Mouse (Mus musculus) liver, adult 2 months (tissue): ENCODE measurements around the gene AW011738. TPM values are rescaled to one million over a fixed set of nuclear protein-coding genes. Genes with fewer than 3 reads are reported as not detected.

ENCODE experiments used
- DNase-seq: peaks from one replicate; pipeline ENCODE4 v3.0.0-alpha.2; 2011; ENCODE audit warnings: low read depth, low spot score; ENCODE audit errors: extremely low read depth
- H3K27ac ChIP-seq: fragments of 200-500 bp; replicated peaks from 2 replicates; pipeline ENCODE4 v1.5.1; 2012; ENCODE audit warnings: low read depth, mild to moderate bottlenecking, control low read depth, inconsistent platforms, low read length; ENCODE audit not compliant: insufficient read depth
- H3K27me3 ChIP-seq: fragments of 200-500 bp; 2 replicates; pipeline ENCODE4 v1.6.1; 2012; ENCODE audit warnings: mild to moderate bottlenecking, moderate library complexity, low read length, inconsistent platforms; ENCODE audit not compliant: control insufficient read depth, insufficient read depth
- H3K36me3 ChIP-seq: fragments of 200-500 bp; 2 replicates; pipeline ENCODE4 v1.6.1; 2012; ENCODE audit warnings: low read length, inconsistent platforms; ENCODE audit not compliant: control insufficient read depth, insufficient read depth
- H3K4me1 ChIP-seq: fragments of 200-500 bp; 2 replicates; pipeline ENCODE4 v1.6.1; 2011; ENCODE audit warnings: low read length; ENCODE audit not compliant: control insufficient read depth, insufficient read depth
- H3K4me3 ChIP-seq: fragments of 200-500 bp; 2 replicates; pipeline ENCODE4 v1.5.1; 2011; ENCODE audit warnings: low read depth, mild to moderate bottlenecking, control low read depth, low read length, moderate library complexity; ENCODE audit not compliant: insufficient read depth
- H3K79me2 ChIP-seq: fragments of 200-500 bp; 2 replicates; pipeline ENCODE4 v1.6.1; 2012; ENCODE audit warnings: inconsistent platforms, mild to moderate bottlenecking, low read length, moderate library complexity; ENCODE audit not compliant: control insufficient read depth, insufficient read depth
- H3K9ac ChIP-seq: fragments of 200-500 bp; 2 replicates; pipeline ENCODE4 v1.6.1; 2012; ENCODE audit warnings: low read depth, mild to moderate bottlenecking, control low read depth, inconsistent platforms, low read length
- CTCF ChIP-seq: fragments of 200-500 bp; IDR thresholded peaks from 2 replicates; pipeline ENCODE4 v1.5.1; 2011; ENCODE audit warnings: low read depth, low read length, control low read depth
- POLR2A ChIP-seq: fragments of 200-500 bp; IDR thresholded peaks from 2 replicates; pipeline ENCODE4 v1.6.1; 2011; ENCODE audit warnings: low read length, control low read depth; ENCODE audit not compliant: insufficient read depth; ENCODE audit errors: extremely low read depth
- WGBS: fragments of 180-500 bp; shearing (Covaris S2); methylation state at CpG from one replicate; pipeline ENCODE4 v1.1.7; 2018; 5-methylcytosine and 5-hydroxymethylcytosine counted together
- polyA plus RNA-seq: library from polyadenylated mRNA; depleted of rRNA; stranded (reverse); fragments of >200 nt; gene quantifications from 2 replicates; pipeline ENCODE4 v1.2.3, GENCODE M21; 2012
- total RNA-seq: library from RNA; depleted of rRNA; stranded (reverse); fragments of >200 nt; gene quantifications from 2 replicates; pipeline ENCODE4 v1.2.3, GENCODE M21; 2014

Gene AW011738
- total and polyA plus RNA-seq, 2 experiments = 2.5 to 3.7 TPM

DNA sequence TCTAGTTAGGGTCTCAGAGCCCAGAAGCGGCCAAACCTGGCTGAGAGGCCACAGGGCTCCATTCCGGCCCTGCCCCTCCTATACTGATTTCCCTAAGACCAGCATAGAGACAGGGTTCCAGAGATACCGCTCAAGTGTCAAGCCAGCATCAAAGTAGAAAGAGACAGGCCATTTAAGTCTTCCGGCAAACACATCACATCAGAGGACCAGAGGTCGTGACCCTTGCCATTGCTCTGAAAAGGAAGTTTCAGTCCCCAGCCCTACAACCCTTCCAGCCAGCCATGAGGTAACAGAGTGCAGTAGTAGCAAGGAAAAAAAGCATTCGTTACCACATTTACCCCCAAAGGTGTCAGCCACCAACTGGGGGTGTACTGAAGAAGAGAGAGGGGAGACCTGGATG lies 8.8 kb upstream of the AW011738 start:
- TF ChIP-seq CTCF = no peak
- no peak for TF ChIP-seq POLR2A
- Histone ChIP-seq H3K27me3 (no peaks in the 10 kb centered on the region), H3K79me2 (0 out of 2 replicates have a peak, but pooled peaks cover 6% of the 10 kb centered on the region), H3K27ac (no peak overlapping the region), H3K36me3 (no peaks in the 10 kb centered on the region), H3K9ac (no peak overlapping the region), H3K4me1 (peaks cover 7% of the 10 kb centered on the region; the same call in 1 of the 2 replicates), H3K4me3 (no peak overlapping the region)
- 82% methylated on average over 6 of the region's 6 CpGs for WGBS
- no peak for DNase-seq

DNA sequence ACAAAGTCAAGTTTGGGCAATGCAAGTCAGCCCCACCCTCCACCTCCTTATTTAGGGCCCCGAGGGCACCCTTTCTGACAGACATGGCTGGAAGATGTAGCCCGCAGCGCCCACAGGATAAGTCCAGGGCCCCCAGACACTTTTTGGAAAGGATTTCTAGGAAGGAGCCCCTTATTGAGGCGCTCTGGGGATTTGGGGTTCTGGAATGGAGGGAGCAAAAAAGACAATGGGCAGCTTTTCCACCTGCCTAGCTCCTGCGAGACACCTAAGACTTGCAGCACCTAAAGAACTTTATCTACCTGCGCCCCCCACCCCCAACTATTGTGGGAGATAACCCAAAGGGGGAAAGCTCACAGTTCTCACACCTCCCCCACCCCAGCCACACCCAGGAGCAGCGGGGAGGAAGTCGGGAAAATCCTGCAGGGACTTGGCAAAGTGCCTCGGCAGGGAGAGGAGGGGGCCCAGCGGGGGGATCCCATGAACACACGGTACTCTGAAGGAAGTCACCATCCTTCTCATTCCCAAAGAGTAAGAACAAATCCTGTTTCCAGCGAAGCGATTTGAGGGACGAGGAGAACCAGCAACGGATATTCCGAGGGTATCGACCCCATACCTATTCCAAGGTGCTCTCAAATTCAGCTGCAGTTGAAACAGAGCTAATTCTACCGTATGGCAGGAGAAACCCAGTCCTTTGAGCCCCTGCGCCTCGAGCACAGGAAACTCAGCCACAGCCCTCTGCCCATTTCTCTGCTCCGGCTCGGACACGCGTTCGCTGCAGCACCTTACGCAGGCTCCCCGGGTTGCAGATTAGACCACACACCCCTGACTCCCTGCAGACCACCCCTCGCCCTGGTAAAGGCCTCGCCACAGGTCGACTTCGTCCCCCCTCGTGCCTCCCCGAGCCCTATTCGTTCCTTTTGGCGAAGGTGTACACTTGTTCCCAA lies 6.9 kb upstream of the AW011738 start:
- H3K27ac ChIP-seq = no peak overlapping the region
- H3K9ac ChIP-seq = peak overlapping the region; percentile 96
- peak overlapping the region; percentile 91 for H3K4me3 ChIP-seq
- WGBS = 17% methylated on average over 35 of the region's 35 CpGs
- TF ChIP-seq POLR2A (no peak), CTCF (no peak)
- DNase-seq = no peak
- H3K4me1 ChIP-seq = peaks cover 7% of the 10 kb centered on the region; the same call in 1 of the 2 replicates
- 0 out of 2 replicates have a peak, but pooled peaks cover 6% of the 10 kb centered on the region for H3K79me2 ChIP-seq
- no peaks in the 10 kb centered on the region for H3K27me3 ChIP-seq
- H3K36me3 ChIP-seq = no peaks in the 10 kb centered on the region

DNA sequence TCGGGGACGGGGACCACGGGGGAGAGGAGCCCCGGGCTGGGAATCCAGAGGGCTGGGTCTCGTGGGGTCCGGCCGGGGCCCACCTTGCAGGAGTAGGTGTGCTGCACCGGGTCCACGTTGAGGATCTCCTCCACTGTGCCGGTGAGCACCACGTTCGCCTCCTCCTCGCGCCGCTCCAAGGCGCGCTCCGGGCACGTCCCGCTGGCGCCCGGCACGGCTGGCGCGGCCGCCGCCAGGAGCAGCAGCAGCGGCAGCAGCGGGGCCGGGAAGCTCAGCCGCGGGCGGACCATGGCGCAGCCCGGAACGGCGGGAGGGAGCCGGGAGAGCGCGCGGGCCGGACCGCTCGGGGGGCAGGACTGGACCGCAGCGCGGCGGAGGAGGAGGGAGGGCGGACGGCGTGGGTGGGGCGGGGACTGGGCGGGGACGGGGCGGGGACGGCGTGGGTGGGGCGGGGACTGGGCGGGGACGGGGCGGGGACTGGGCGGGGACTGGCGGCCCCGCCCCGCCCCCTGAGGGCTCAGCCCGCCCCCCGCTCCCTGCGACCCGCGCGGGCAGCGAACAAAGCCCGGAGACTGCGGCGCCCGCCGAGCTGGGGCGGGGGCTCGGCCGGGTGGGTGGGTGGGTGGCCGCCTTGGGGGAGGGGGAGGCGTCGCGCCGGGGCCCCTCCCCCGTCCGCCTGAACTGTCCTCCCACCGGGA lies 5.8 kb upstream of the AW011738 start, which contains the start of gene Agrn:
Agrn (minus strand) TSS at position 358 of the 698 bp plus-strand sequence.
- peak; percentile 78 for TF ChIP-seq POLR2A
- no peak for TF ChIP-seq CTCF
- H3K27ac ChIP-seq = peak within 1 kb of the TSS; percentile 90
- peak; percentile 22 for DNase-seq
- peaks cover 8% of the 10 kb centered on the region; the same call in 1 of the 2 replicates for H3K4me1 ChIP-seq
- H3K79me2 ChIP-seq = 0 out of 2 replicates have a peak, but pooled peaks cover 6% of the 10 kb centered on the region
- H3K36me3 ChIP-seq = no peaks in the 10 kb centered on the region
- peak within 1 kb of the TSS; percentile 96 for H3K9ac ChIP-seq
- H3K27me3 ChIP-seq = no peaks in the 10 kb centered on the region
- WGBS = 1% methylated on average over 50 of the region's 88 CpGs
- H3K4me3 ChIP-seq = peak within 1 kb of the TSS; percentile 91

DNA sequence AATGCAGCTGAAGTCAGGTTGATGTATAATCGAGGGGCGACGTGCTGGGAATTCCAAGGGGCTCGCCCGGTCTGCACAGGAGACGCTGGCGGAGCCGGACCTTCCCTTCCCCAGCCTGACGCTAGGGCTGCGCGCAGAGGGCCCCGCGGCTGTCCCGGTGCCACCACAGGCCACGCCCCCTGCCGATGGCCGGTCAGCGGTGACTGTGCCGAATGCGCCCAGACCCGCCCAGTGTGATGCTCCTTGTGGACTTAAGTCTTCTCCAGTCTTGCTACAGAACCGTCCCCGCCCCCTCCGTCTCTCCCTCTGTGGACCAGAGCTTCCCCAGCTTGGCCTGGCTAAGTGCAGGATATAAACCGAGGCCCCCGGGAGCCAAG lies 5.3 kb upstream of the AW011738 start:
- Histone ChIP-seq H3K27me3 (no peaks in the 10 kb centered on the region), H3K27ac (peak overlapping the region; percentile 90), H3K4me3 (peak overlapping the region; percentile 76), H3K9ac (peak overlapping the region; percentile 84), H3K4me1 (peaks cover 12% of the 10 kb centered on the region; the same call in 1 of the 2 replicates), H3K79me2 (0 out of 2 replicates have a peak, but pooled peaks cover 6% of the 10 kb centered on the region), H3K36me3 (no peaks in the 10 kb centered on the region)
- peak; percentile 81 for DNase-seq
- WGBS = 0% methylated on average over 25 of the region's 26 CpGs
- 0 out of 2 replicates have a peak, but pooled peaks have one; percentile 18 for TF ChIP-seq POLR2A
- TF ChIP-seq CTCF = 0 out of 2 replicates have a peak, but pooled peaks have one; percentile 13

DNA sequence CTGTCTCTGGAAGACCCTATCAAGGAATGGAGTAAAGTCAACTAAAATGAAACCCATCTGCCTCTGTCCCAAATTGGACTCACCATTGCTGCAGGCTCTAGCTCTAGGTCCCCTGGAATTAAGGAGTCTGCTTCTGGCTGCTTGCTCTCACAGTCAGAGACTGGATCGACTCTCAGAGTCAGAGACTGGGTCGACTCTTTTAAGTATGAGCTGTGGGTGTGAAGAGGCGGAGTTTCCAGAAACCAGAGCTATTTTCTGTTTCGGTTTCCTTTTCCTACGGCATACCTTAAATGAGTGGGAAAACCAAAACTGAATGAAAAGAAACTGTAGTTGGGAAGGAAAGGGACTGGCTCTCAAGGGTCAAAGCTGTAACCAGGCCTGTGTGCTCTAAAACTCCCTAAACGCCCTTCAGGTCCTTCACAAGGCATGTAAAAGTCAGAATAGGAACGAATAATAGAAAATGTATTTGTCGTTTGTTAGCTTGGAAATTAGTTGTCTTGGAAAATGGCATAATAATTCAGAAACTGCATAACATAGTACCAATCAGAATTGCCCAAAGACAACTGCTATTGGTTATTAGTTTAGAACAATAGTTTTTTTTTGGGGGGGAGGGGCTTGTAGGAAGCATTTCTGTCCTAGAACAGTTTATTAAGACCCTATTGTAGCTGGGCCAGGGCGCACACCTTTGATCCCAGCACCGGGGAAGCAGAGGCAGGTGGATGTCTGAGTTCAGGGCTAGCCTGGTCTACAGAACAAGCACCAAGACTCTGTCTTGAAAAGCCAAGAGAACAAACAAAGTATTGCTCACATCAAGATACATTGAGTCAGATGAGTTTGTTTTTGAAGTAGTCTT lies 2.3 kb upstream of the AW011738 start, which contains the start of gene Isg15:
Isg15 (minus strand) TSS at position 196 of the 853 bp plus-strand sequence.
- peaks cover 11% of the 10 kb centered on the region; the same call in 1 of the 2 replicates for H3K79me2 ChIP-seq
- TF ChIP-seq POLR2A (no peak), CTCF (no peak)
- no peaks in the 10 kb centered on the region for H3K27me3 ChIP-seq
- peak within 1 kb of the TSS; percentile 60 for H3K4me3 ChIP-seq
- H3K27ac ChIP-seq = peak within 1 kb of the TSS; percentile 50
- WGBS = 35% methylated on average over 10 of the region's 10 CpGs
- peak; percentile 77 for DNase-seq
- H3K9ac ChIP-seq = peak within 1 kb of the TSS; percentile 65
- H3K36me3 ChIP-seq = no peaks in the 10 kb centered on the region
- H3K4me1 ChIP-seq = peaks cover 23% of the 10 kb centered on the region
